Mouse (Mus musculus) G1E-ER4 (cell line): ENCODE data around the gene D17H6S53E. TPM values are rescaled to one million over a fixed set of nuclear protein-coding genes. Genes with fewer than 3 reads are reported as not detected.
A peak's percentile ranks its signal among the peaks of the same experiment; 100 is the strongest.

Source experiments
- GATA1 ChIP-seq: IDR thresholded peaks from one replicate; pipeline ENCODE4 v1.8.0; 2012; ENCODE audit warnings: low read length, inconsistent platforms
- polyA plus RNA-seq: library from polyadenylated mRNA; stranded (reverse); fragments of >175 nt; gene quantifications from 2 replicates; pipeline ENCODE4 v1.2.3, GENCODE M21; 2012

D17H6S53E gene
- polyA plus RNA-seq, 1 experiment: 13.3 TPM

- TF ChIP-seq GATA1: no peak
These were observed 10.8 kb upstream of the D17H6S53E start, which contains the start of gene Ly6g5b for GRCm38 (mm10) chr17:35115046-35116019. Gene Ly6g5b (minus strand): TSS chr17:35115428.

DNA sequence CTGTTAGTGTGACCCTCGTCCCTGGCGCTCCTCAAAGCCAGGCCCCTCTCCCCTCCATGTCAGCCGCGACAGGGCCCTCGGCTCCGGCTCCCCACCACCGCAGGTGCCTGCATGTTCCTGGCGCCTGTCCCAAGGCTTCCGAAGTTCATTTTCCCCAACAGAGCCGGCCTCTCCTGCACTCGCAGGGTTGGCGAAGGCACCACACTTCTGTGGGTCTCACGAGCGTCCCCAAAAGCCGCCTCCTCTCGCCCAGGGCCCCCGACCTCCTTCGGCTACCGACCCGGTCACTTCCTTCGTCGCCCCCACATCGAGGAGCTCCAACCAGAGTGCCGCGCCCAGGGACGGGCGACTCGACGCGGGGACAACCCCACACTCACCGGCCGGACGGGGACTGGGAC lies 5.4 kb upstream of the D17H6S53E start:
- TF ChIP-seq GATA1: no peak

DNA sequence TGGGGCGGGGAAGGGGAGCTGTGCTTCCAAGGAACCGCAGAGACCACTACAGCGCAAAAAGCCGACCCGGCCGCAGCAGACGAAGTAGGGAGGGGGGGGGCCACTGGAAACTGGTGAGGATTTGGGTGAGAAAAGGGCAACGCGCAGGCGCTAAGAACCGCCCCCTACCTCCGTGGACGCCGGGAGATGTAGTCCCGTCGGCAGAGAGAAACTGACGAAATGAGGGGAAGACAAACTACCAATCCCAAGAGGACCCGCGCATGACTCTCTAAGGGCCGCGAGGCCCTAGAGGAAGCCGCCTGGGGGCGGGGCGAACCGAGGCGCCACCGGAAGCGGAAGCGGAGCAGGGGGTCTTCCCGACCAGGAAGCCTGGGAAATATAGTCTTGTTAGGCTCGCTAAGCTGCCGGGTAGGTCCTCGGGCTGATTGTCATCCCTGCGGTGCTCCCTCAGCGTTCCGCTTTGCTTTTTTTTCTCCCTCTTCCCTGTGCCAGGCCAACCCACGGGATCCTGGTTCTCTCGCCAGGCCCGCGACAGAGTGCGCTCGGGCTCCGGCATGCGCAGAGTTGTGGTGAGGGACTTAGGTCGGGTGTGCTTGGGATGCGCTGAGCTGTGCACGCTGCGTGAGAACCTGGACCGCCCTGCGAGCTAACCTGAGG lies 4.9 kb upstream of the D17H6S53E start, which contains the start of gene Gpank1:
TSS of gene Gpank1 (plus strand) at position 313 of the 657 bp plus-strand sequence.
- no peak for TF ChIP-seq GATA1

DNA sequence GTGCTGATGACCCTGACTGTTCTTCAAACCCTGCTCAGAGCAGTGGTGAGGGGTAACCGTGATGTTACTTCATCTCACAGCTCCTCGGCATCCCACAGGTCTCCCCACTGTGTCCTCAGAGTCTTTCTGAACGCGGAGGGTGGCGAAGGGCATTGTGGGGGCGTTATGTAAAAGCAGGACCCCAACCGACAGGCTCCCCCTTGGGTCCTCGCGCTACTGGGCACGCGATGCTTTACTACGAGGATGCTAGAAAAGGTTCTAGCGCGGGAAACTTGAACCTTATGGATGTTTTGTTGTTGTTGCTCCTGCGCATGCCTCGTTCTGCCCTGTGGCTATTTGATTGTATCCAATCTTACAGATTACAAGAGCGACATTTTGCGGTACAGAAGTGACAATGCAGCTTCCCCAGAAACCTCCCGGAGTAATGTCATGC lies 4.3 kb upstream of the D17H6S53E start, which contains the start of gene Csnk2b:
TSS of gene Csnk2b (minus strand) at position 183 of the 433 bp plus-strand sequence.
- TF ChIP-seq GATA1: peak; percentile 19

GRCm38 (mm10) chr17:35125081-35125480 lies 1.1 kb upstream of the D17H6S53E start:
- no peak for TF ChIP-seq GATA1

GRCm38 (mm10) chr17:35125578-35125977 lies 595 bp upstream of the D17H6S53E start:
- no peak for TF ChIP-seq GATA1

DNA sequence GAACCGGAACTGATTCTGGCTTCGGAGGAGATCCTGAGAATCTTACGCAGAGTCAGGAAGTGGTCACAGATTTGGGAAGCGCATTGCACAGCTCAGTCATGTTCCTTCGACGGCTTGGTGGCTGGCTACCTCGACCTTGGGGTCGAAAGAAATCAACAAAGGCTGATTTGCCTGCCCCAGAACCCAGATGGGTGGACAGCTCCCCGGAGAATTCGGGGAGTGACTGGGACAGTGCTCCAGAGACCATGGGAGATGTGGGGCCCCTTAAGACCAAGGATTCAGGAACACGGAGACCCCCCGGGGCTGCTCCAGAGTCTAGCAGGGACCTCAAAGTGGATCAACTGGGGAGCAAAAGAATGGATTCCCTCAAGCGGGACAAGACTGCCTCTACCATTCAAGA lies 844 bp downstream of the D17H6S53E start:
- no peak for TF ChIP-seq GATA1

DNA sequence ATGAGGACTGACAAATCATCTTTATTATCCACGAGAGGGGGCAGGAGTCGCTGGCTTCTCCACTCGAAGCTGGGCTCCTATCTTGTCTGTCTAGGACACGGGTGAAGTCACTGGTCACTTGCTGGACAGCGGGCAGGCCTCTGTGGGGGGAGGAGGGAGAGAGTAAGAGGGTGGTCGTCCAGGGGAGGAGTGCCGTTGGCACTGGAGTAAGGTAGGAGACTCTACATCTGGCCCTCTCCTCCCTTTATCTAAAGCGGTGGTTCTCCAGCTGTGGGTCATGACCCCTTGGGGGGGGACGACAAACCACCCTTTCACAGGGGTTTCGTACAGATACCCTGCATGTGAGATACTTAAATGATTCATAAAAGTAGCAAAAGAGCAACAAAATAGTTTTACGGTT lies 2.8 kb downstream of the D17H6S53E start:
- no peak for TF ChIP-seq GATA1

- no peak for TF ChIP-seq GATA1
These were observed 4.9 kb downstream of the D17H6S53E start for GRCm38 (mm10) chr17:35131038-35131437.

- no peak for TF ChIP-seq GATA1
These were observed 5.5 kb downstream of the D17H6S53E start, which contains the start of gene Apom for GRCm38 (mm10) chr17:35131500-35132173. Gene Apom (minus strand): TSS chr17:35132050.

- no peak for TF ChIP-seq GATA1
These were observed 6.0 kb downstream of the D17H6S53E start for GRCm38 (mm10) chr17:35132174-35132560.

DNA sequence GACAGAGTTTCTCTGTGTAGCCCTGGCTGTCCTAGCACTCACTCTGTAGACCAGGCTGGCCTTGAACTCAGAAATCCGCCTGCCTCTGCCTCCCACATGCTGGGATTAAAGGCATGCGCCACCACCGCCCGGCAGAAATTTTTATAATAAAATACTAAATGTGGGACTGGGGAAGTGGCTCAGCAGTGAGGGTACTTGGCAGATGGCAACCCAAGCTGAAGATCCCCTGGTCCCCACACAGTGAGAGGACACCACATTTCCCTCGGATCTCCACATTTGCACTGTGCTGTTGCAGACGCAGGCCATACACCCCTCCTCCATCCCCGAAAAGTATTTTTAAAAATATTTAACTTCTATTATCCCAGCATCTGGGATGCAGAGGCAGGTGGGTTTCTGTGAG lies 7.3 kb downstream of the D17H6S53E start:
- no peak for TF ChIP-seq GATA1

- no peak for TF ChIP-seq GATA1
These were observed 8.8 kb downstream of the D17H6S53E start, which contains the start of gene Bag6 for GRCm38 (mm10) chr17:35134801-35135590. Gene Bag6 (plus strand): TSS chr17:35135178.

- TF ChIP-seq GATA1: no peak
These were observed 9.6 kb downstream of the D17H6S53E start for GRCm38 (mm10) chr17:35135591-35136320.

DNA sequence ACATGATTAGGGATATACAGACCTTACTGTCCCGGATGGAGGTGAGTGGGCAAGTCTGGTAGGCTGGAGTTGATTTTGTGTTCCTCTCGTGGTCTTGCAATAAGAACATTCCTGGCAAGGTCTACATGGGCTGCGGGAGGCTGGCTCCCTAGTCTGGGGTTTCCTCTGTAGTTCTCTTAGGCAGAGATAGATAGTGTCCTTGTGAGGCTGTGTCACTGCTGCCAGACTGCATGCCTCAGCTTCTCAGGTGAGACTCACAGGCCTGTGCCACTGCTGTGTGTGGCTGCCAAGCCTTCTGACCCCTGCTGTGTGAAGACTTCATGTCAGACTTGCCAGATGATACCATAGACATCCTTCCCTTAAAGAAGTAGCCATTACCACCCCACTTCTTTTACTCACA lies 13.1 kb downstream of the D17H6S53E start:
- no peak for TF ChIP-seq GATA1
